ENCODE assay signal across 9 mouse cellular contexts in the genomic region with DNA sequence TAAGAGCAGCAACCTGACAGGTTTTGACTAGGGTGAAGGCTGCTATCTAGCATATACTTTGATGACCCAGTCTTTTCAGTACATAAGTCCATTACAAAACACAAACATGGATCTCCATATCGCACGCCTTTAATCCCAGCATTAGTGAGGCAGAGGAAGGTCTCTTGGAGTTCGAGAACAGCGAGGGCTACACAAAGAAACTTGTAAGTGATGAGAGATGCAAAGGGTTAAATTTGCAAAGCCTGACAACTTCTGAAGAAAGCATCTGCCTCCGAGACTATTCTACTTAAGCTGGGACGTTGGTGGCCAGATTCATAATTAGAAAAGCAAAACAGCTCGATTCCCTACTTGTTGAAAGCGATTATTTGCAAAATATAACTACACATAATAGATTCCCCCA. TPM values are rescaled to one million over a fixed set of nuclear protein-coding genes. Genes with fewer than 3 reads are reported as not detected.
DNase-seq lines count a peak whose midpoint lies in the region; ATAC-seq and TF ChIP-seq lines count a peak whose summit lies in the region.
"Had no signal": no experiment of that assay in that cellular context is flagged by ENCODE, and none has a peak within 500 bp of the region (broad histone marks: within the 10 kb centered on the region; RNA-seq: fewer than 3 reads in every experiment).

No protein-coding gene starts in this region.

- WGBS in lung, embryonic 15.5 days, result 6% methylated on average over 8 of the region's 8 CpGs
- WGBS in limb, embryonic 15.5 days, result 6% methylated on average over 8 of the region's 8 CpGs
- WGBS in small intestine, adult 2 months, result 6% methylated on average over 8 of the region's 8 CpGs

- peak overlapping the region; percentile 74 for H3K4me3 ChIP-seq in lung, embryonic 15.5 days
- H3K4me3 ChIP-seq in limb, embryonic 15.5 days, result peak overlapping the region; percentile 71
- H3K4me3 ChIP-seq in small intestine, adult 2 months (ENCODE audit: low read depth, low read length), result no peak overlapping the region; the same call in 1 of the 2 replicates

- peaks cover 36% of the 10 kb centered on the region for H3K36me3 ChIP-seq in lung, embryonic 15.5 days
- peaks cover 44% of the 10 kb centered on the region for H3K36me3 ChIP-seq in limb, embryonic 15.5 days
- H3K36me3 ChIP-seq in small intestine, adult 2 months (ENCODE audit: control insufficient read depth, insufficient read depth, low read length), result peaks cover 29% of the 10 kb centered on the region

- no peak for DNase-seq in lung, adult 18-20 months
- no peak for DNase-seq in thymus, postnatal 4 days
- DNase-seq in embryo, embryonic 10 days (ENCODE audit: low spot score), result no peak
- no peak for DNase-seq in kidney, adult 11 months

- H3K27me3 ChIP-seq in lung, embryonic 15.5 days, result no peaks in the 10 kb centered on the region
- no peaks in the 10 kb centered on the region for H3K27me3 ChIP-seq in limb, embryonic 15.5 days
- H3K27me3 ChIP-seq in small intestine, adult 2 months (ENCODE audit: control insufficient read depth, insufficient read depth, low read length), result no peaks in the 10 kb centered on the region

- H3K9ac ChIP-seq in lung, embryonic 15.5 days, result 0 out of 2 replicates have a peak overlapping the region, but pooled peaks have one; percentile 32
- H3K9ac ChIP-seq in limb, embryonic 15.5 days, result 0 out of 2 replicates have a peak overlapping the region, but pooled peaks have one; percentile 10

- H3K27ac ChIP-seq in lung, embryonic 15.5 days, result peak overlapping the region; percentile 84
- H3K27ac ChIP-seq in limb, embryonic 15.5 days, result peak overlapping the region; percentile 89
- H3K27ac ChIP-seq in small intestine, adult 2 months (ENCODE audit: insufficient read depth, low read depth, low read length), result peak overlapping the region; percentile 5; the same call in 1 of the 2 replicates

- H3K9me3 ChIP-seq in lung, embryonic 15.5 days, result no peaks in the 10 kb centered on the region
- no peaks in the 10 kb centered on the region for H3K9me3 ChIP-seq in limb, embryonic 15.5 days

- TF ChIP-seq CTCF in small intestine, adult 2 months (IDR thresholded peaks at IDR 0.05; ENCODE audit: extremely low read depth, insufficient read length, insufficient replicate concordance, low read depth, low read length), result no peak

- peak overlapping the region; percentile 54 for H3K4me2 ChIP-seq in lung, embryonic 15.5 days
- H3K4me2 ChIP-seq in limb, embryonic 15.5 days, result peak overlapping the region; percentile 56

- H3K4me1 ChIP-seq in lung, embryonic 15.5 days, result peaks cover 13% of the 10 kb centered on the region
- peaks cover 18% of the 10 kb centered on the region for H3K4me1 ChIP-seq in limb, embryonic 15.5 days
- H3K4me1 ChIP-seq in small intestine, adult 2 months (ENCODE audit: control insufficient read depth, insufficient read depth, insufficient read length, low read length), result peaks cover 4% of the 10 kb centered on the region; the same call in 1 of the 2 replicates

- ATAC-seq in lung, embryonic 15.5 days (ENCODE audit: borderline replicate concordance, extremely low read depth, low FRiP score, low TSS enrichment), result peak; percentile 19; the same call in 1 of the 2 replicates
- ATAC-seq in erythroid progenitor cell, adult 5-6 weeks (replicated peaks; ENCODE audit: low FRiP score, poor library complexity, severe bottlenecking), result peak; percentile 41
- ATAC-seq in limb, embryonic 15.5 days (ENCODE audit: insufficient number of reproducible peaks, low FRiP score, low TSS enrichment, low read depth), result no peak

- TF ChIP-seq POLR2A in small intestine, adult 2 months (IDR thresholded peaks at IDR 0.05; ENCODE audit: low read depth, low read length), result no peak

RNA-seq across cellular contexts. Expression of a gene that starts 0.4 kb away (rescaled TPM):
- polyA plus RNA-seq in lung, embryonic 15.5 days (2015; fragmentation: Nextera tagmentation; extraction: Ambion mirVana), result 138 and 149 TPM in 2 replicates
- 5.0 and 5.4 TPM in 2 replicates for total RNA-seq in erythroid progenitor cell, adult 5-6 weeks (2015; ENCODE audit: low replicate concordance)
- total RNA-seq in erythroid progenitor cell, adult 5-6 weeks (2017; ENCODE audit: low replicate concordance), result 59.6 and 60.0 TPM in 2 replicates
- 141 and 146 TPM in 2 replicates for polyA plus RNA-seq in limb, embryonic 15.5 days (2015; fragmentation: Nextera tagmentation; extraction: Ambion mirVana)
- 14.2 and 32.7 TPM in 2 replicates for polyA plus RNA-seq in small intestine, adult 2 months (2012; rRNA removed)

RNA-seq across cellular contexts. Expression of a gene that starts 10.4 kb away (rescaled TPM):
- 10.8 and 12.9 TPM in 2 replicates for polyA plus RNA-seq in lung, embryonic 15.5 days (2015; fragmentation: Nextera tagmentation; extraction: Ambion mirVana)
- 4.3 and 9.6 TPM in 2 replicates for total RNA-seq in erythroid progenitor cell, adult 5-6 weeks (2015; ENCODE audit: low replicate concordance)
- total RNA-seq in erythroid progenitor cell, adult 5-6 weeks (2017; ENCODE audit: low replicate concordance), result 0.68 and 9.4 TPM in 2 replicates
- polyA plus RNA-seq in limb, embryonic 15.5 days (2015; fragmentation: Nextera tagmentation; extraction: Ambion mirVana), result 9.9 and 12.4 TPM in 2 replicates
- polyA plus RNA-seq in small intestine, adult 2 months (2012; rRNA removed), result 7.5 and 18.2 TPM in 2 replicates

RNA-seq across cellular contexts. Expression of a gene that starts 28.6 kb away (rescaled TPM):
- polyA plus RNA-seq in lung, embryonic 15.5 days (2015; fragmentation: Nextera tagmentation; extraction: Ambion mirVana), result 0.38 and 0.69 TPM in 2 replicates
- 3.6 and 10.9 TPM in 2 replicates for total RNA-seq in erythroid progenitor cell, adult 5-6 weeks (2015; ENCODE audit: low replicate concordance)
- not detected in 2 replicates for total RNA-seq in erythroid progenitor cell, adult 5-6 weeks (2017; ENCODE audit: low replicate concordance)
- polyA plus RNA-seq in limb, embryonic 15.5 days (2015; fragmentation: Nextera tagmentation; extraction: Ambion mirVana), result 6.5 and 6.6 TPM in 2 replicates
- polyA plus RNA-seq in small intestine, adult 2 months (2012; rRNA removed), result 133 and 223 TPM in 2 replicates

RNA-seq across cellular contexts. Expression of a gene that starts 30.2 kb away (rescaled TPM):
- polyA plus RNA-seq in lung, embryonic 15.5 days (2015; fragmentation: Nextera tagmentation; extraction: Ambion mirVana), result 21.3 and 24.4 TPM in 2 replicates
- 49.4 and 54.1 TPM in 2 replicates for total RNA-seq in erythroid progenitor cell, adult 5-6 weeks (2015; ENCODE audit: low replicate concordance)
- 25.8 and 41.2 TPM in 2 replicates for total RNA-seq in erythroid progenitor cell, adult 5-6 weeks (2017; ENCODE audit: low replicate concordance)
- polyA plus RNA-seq in limb, embryonic 15.5 days (2015; fragmentation: Nextera tagmentation; extraction: Ambion mirVana), result 16.9 and 17.9 TPM in 2 replicates
- 28.6 and 57.0 TPM in 2 replicates for polyA plus RNA-seq in small intestine, adult 2 months (2012; rRNA removed)

RNA-seq across cellular contexts. Expression of a gene that starts 42.6 kb away (rescaled TPM):
- 0.74 and 0.96 TPM in 2 replicates for polyA plus RNA-seq in lung, embryonic 15.5 days (2015; fragmentation: Nextera tagmentation; extraction: Ambion mirVana)
- total RNA-seq in erythroid progenitor cell, adult 5-6 weeks (2015; ENCODE audit: low replicate concordance), result not detected in 2 replicates
- not detected in 2 replicates for total RNA-seq in erythroid progenitor cell, adult 5-6 weeks (2017; ENCODE audit: low replicate concordance)
- 20.8 and 21.3 TPM in 2 replicates for polyA plus RNA-seq in limb, embryonic 15.5 days (2015; fragmentation: Nextera tagmentation; extraction: Ambion mirVana)
- polyA plus RNA-seq in small intestine, adult 2 months (2012; rRNA removed), result 2.8 and 5.0 TPM in 2 replicates
- total RNA-seq: neutrophil, adult 5-6 weeks had no signal

Comparison
In these comparisons a context has a peak if more than half of its experiments do, and no peak if none do; other contexts are left out.
1. H3K27ac ChIP-seq: peak in every context shown above with its lines; median percentile 89 in limb, embryonic 15.5 days; 84 in lung, embryonic 15.5 days; 5 in small intestine, adult 2 months.
2. RNA of a gene that starts 28.6 kb away (polyA plus RNA-seq): 133 to 223 TPM in small intestine, adult 2 months; 6.5 to 6.6 TPM in limb, embryonic 15.5 days and 0.38 to 0.69 TPM in lung, embryonic 15.5 days; every median in the first group is over 10 times any median in the second.